Mouse (Mus musculus) adrenal gland (tissue): Measurements from ENCODE around the gene Ankrd10.
"Not testable (repeated sequence)": the region's sequence is repeated elsewhere in the genome, so short reads cannot be mapped to it uniquely, and the experiment has no call there.

Experiments used
- intact Hi-C: fragments of 180-260 bp; cut with DNase I; formaldehyde crosslinking; loops from one replicate; pipeline ENCODE4 v1.15.1; 2025

The Ankrd10 gene

GRCm38 (mm10) chr8:11616294-11616693 lies 19.3 kb downstream of the Ankrd10 start:
- intact Hi-C loops = loop anchor here (5.0 kb wide), 1 partner anchor 64 kb away; the partner anchor contains the start of gene Cars2

DNA sequence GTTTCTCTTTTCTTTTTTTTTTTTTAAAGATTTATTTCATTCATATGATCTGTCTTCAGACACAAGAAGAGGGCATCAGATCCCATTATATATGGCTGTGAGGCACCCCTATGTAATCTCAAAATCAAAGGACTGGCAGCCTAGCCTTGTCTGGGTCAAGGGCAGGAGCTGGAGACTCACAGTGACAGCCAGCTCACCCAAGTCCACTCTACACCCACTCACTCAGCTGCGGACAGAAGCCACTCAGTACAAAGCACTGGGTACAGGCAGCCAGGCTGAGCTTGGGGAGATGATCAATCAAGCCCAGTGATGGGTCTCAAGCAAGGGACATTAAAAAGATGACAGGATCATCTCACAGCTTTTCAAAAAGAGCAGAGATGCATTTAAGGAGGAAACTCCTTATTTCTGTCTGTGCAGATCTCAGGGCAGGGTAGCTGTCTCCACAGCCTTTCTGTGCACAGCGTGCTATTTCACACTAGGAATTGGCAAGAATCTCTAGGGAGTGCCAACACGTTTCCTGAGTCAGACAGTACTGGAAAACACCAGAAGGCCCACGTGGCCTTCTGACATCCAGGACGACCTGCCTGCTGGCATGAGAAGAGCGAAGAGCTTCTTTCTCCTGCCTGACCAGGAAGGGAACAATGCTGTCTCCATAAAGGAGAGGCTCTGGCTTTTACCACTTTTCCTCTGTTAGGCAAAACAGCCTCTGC lies 21.3 kb downstream of the Ankrd10 start:
- intact Hi-C loops = loop anchor here (2.0 to 5.0 kb wide), 2 partner anchors 88 to 107 kb away; partner anchors contain the start of gene 1700016D06Rik

- intact Hi-C loops = no loop called here
Measured at GRCm38 (mm10) chr8:11608848-11609247, 26.7 kb downstream of the Ankrd10 start.

DNA sequence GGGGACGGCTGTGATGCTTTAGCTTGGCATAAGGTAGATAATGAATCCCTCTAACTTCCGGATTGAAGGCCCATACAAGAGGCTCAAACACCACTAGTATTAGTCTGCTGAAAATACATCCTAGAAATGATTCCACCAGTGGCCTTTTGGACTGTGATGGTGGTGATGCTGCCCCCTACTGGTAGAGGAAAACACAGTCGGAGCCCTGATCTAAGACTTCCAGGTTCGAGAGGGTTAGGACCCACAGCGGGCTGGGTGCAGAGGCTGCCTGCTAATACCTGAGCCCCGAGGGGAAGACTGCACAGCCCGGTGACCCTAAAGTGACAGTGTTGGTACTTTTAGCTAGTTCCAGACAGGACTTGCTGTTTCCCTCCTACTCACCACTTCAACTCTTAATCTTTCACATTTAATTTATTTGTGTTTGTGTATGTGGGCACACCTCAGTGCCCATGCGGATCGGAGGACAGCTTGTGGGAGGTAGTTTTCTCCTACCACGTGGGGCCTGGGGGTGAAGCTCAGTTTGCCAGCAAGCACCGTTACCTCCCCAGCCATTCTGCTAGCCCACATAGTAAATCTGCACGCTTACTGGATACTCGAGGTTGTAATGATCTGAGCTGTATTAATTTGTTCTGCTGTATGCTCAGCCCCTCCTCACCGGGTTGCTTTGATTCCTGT lies 33.4 kb downstream of the Ankrd10 start:
- intact Hi-C loops = loop anchor here (2.0 to 5.0 kb wide), 2 partner anchors 40 to 57 kb away; no protein-coding TSS in a partner anchor

DNA sequence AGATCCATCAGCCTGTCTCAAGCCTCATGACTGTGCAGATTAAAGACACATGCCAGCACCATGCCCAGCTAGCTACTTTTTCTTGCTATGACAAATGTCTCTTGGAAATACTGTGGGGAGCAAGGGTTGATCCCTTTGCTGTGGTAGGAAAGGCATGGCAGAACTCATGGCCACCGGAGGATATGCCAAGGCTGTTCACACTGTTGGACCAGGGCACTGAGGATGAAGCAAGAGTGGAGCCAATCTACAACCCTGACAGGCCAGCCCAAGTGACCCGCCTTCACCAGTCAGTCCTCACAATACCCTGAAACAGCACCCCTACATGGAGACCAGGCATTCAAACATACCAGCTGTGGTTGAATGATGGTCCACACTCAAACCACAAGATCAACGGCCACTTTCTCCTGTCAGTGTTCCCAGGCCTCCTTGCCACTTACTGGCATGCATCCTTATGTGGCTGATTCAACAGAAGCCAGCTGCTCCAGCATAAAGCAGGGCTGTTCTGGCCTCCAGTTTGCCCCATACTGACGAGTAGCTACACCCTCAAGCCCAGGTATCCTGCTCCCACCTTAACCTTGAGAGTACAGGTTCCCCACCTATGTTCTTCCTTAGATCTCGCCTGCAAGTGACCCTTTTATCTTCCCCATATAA lies 35.1 kb downstream of the Ankrd10 start:
- intact Hi-C loops = loop anchor here (5.0 kb wide), 1 partner anchor 38 kb away; no protein-coding TSS in a partner anchor

DNA sequence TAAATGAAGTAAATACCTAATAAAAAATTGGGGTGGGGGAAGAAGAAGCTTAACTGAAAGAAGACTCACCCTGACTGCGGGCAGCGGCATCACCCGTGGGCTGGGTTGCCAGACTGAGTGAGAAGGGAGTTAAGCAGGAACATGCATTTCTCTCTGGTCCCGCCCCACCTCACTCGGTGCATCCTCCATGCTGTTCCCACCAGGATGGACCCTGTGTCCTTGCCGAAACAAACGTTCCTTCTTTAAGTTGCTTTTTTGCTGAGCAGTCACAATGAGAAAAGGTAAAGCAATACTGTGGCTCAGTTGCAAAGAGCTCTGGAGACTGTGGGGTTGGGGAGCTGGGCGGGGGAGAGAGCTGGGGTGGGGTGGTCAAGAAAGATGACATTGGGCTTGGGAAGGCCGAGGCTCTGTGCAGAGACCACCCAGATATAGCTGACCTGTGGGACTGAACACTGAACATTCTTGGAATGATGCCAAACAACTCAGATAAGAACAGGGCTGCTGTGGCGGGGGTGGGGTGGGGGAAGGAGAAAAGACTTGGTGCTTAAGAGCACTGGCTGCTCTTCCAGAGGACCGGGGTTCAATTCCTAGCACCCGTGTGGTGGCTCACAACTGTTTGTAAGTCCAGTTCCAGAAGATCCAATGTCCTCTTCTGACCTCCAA lies 42.2 kb downstream of the Ankrd10 start:
- intact Hi-C loops = no loop called here

GRCm38 (mm10) chr8:11592296-11592695 lies 43.3 kb downstream of the Ankrd10 start:
- intact Hi-C loops = no loop called here

- intact Hi-C loops = no loop called here
Measured at GRCm38 (mm10) chr8:11591837-11592236, 43.7 kb downstream of the Ankrd10 start.

DNA sequence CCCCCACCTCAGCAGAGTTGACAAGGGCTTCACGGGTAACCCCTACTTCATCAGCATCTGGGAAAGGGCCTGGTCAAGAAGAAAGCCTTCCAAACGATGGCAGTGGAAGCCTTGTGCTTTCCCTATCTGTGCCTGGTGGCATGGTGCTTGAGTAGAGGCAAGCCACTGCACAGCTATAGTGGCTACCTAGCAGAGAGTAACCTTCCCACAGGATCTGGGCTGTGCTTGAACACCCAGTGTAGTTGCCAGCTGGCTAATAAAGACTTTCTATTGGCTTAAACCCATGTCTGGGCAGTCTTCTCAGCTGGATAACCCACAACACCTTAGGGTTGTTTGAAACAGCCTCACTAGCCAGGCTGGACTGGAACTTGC lies 49.2 kb downstream of the Ankrd10 start:
- intact Hi-C loops = no loop called here

DNA sequence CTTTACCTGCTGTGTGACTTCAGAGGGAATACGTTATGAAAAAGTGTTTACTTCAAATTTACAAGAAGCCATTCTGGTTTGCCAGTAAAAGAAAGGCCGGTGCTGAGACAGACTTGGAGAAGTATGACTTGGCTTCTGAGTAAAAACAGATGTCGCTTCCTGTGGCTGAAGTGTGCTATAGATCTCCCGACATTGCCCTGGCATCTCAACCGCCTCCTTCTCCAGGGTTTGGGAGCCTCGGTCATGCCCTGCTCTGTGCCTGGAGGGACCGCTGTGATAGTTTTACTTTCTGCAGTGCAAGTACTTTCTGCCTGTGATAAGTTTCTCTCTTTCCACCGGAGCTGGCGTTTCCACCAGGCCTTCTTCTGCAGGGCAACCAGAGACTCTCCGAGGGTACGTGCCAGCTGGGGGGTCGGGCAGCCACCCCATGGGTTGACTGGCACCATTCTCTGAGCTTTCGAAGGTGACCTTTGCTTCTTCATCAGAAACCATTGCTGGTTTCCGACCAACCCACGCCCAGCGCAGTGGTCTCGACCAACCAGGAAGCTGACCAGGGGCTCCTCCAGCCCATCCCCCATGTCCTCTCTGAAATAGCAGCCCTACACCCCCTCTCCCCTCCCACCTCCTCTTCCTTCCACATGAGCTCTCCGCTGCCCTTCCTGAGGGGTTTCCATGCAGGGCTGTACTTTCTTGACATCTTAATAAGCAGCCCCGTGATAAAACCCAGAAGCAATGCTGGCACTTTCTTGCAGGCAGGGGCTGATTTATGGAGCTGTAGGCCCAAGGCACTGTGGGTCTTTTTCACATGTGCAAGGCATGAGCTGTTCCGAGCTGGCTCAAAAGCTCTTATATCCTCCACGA lies 49.8 kb downstream of the Ankrd10 start:
- intact Hi-C loops = no loop called here

- intact Hi-C loops = no loop called here
Measured at GRCm38 (mm10) chr8:11575604-11576384, 59.8 kb downstream of the Ankrd10 start.

DNA sequence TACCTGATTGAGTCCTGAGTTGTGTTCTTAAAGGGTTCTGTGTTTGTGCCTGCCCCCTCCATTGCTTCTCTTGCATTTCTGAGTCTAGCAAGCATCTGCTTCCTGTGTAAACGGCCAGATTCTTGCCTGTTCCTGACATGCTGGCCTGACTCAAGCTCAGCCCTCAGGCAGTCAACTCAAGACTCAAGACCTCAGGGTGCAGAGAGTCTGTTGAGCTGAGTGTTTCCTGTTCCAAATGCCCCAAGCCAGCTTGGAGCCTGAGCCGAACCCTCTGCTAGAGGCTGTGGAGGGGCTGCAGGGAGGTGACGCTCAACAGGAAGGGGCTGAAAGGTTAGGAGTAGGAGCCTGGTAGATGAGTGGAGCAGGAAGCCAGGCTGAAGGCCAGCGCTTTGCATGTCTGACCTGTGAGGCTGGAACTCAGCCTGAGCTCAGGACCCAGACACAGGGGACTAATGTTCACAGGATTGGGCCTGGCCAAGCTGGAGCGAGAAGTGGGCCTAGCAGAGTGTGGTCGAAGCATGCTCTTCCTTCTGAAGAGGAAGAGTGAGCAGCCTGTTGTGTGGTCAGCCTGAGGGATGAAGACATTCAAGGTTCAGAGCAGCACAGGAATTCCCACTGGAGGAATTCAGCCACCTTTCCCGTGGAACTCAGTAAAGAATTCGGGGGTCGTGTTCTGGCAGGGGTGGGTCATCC lies 60.5 kb downstream of the Ankrd10 start:
- intact Hi-C loops = no loop called here

DNA sequence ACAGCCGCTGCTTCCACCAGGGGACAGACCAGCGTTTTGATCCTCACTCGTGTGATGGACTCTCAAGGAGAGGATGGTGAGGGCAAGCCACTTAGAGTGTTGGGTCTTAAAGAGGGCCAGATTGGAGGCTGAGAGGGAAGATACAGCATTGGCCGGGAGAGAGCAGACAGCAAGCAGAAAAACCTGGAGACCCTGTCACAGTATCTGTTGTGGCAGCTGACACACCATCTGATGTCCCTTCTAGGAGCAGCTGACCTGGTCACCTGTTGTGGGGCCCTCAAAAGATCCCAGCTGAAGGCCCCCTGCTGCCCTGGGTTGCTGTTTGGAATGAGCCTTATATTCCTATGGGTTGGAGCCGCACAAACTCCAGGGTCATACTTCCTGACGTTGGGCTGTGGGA lies 63.1 kb downstream of the Ankrd10 start:
- intact Hi-C loops = no loop called here

GRCm38 (mm10) chr8:11571950-11572349 lies 63.6 kb downstream of the Ankrd10 start:
- intact Hi-C loops = no loop called here

GRCm38 (mm10) chr8:11570742-11571141 lies 64.8 kb downstream of the Ankrd10 start:
- intact Hi-C loops = no loop called here

DNA sequence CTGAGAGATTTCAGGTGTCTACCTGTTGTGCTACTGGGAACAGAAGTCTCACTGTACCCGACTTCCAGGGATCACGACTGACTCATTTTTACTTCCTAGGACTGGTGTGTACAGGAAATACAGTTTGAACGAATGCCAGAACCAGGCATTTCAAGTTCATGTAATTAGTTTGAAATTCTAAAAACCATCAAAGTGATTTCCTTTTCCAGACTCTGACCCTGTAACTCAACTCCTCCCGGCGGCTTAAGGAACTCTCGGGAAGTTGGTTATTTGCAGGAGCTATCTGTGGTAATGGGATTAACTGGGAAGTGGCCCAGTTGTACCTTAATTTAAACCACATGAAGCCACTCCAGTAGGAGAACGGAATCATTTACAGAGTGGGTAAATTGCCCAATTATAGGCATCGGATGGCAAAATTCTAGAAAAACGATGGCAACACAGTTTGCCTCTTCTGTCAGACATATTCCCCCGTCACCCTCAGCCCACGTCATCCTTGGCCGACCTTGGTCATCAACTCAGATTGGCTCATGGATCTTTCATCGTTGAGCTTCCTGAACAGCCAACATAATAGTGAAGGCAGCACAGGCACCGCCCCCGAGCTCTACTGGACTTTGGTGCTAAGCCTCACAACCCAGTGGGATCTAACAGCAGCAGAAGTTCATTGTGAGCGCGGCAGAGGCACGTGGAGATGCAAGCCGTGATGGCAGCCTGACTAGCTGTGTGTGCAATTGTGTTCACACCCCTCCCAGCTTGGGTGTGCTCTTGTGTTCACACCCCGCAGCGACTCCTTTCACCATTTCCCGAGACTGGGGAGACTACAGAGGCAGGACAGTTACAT lies 66.1 kb downstream of the Ankrd10 start:
- intact Hi-C loops = no loop called here

DNA sequence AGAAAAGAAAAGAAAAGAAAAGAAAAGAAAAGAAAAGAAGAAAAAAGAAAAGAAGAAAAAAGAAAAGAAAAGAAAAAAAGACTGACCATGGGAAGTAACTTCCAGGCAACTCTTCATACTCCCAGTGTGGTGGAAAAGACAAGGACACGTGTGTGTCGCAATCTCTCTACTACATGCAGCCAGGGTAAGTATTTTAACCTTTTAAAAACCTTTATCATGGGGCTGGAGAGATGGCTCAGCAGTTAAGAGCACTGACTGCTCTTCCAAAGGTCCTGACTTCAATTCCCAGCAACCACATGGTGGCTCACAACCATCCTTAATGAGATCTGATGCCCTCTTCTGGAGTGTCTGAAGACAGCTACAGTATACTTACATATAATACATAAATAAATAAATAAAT lies 67.4 kb downstream of the Ankrd10 start:
- intact Hi-C loops = not testable (repeated sequence)

- intact Hi-C loops = loop anchor here (5.0 kb wide), 1 partner anchor 38 kb away; no protein-coding TSS in a partner anchor
Measured at GRCm38 (mm10) chr8:11564721-11565120, 70.8 kb downstream of the Ankrd10 start.
